Mouse (Mus musculus) lung, adult 2 months (tissue): ENCODE measurements at regions not wholly inside any gene's neighbourhood (a gene's known extent, or its start where the extent isn't known, plus 50 kb on each side); places are given as distances from the start of the nearest gene placed in this dataset.

Experiments used
- CTCF ChIP-seq: fragments of 200-500 bp; IDR thresholded peaks from 2 replicates; pipeline ENCODE4 v1.5.1; 2011; ENCODE audit warnings: mild to moderate bottlenecking, low read length, control low read depth; ENCODE audit not compliant: insufficient read depth
- POLR2A ChIP-seq: fragments of 200-500 bp; IDR thresholded peaks from 2 replicates; pipeline ENCODE4 v1.6.1; 2011; ENCODE audit warnings: low read depth, mild to moderate bottlenecking, control low read depth, low read length, borderline replicate concordance; ENCODE audit errors: extremely low read depth

GRCm38 (mm10) chrX:99292758-99293157, 156.8 kb downstream of the Efnb1 start:
- TF ChIP-seq CTCF (no peak), POLR2A (no peak)
